Mouse (Mus musculus): ENCODE results near the gene Ccdc32. TPM values are rescaled to one million over a fixed set of nuclear protein-coding genes. Genes with fewer than 3 reads are reported as not detected.

The Ccdc32 gene
- polyA plus RNA-seq, 2 experiments from 2014 or later, result 24.2 to 30.7 TPM

GRCm38 (mm10) chr2:119014989-119015388, 14.2 kb downstream of the Ccdc32 start:
- ATAC-seq, result no peak

GRCm38 (mm10) chr2:119009376-119009775, 19.8 kb downstream of the Ccdc32 start:
- ATAC-seq, result no peak

GRCm38 (mm10) chr2:119006886-119007285, 22.3 kb downstream of the Ccdc32 start:
- no peak for ATAC-seq

GRCm38 (mm10) chr2:118999025-118999639, 30.1 kb downstream of the Ccdc32 start:
- no peak for ATAC-seq

GRCm38 (mm10) chr2:118998115-118998866, 30.9 kb downstream of the Ccdc32 start:
- ATAC-seq, result peak; percentile 61

- no peak for ATAC-seq
Measured at GRCm38 (mm10) chr2:118996798-118997105, 32.4 kb downstream of the Ccdc32 start.

- ATAC-seq, result no peak
Measured at GRCm38 (mm10) chr2:118995919-118996797, 33.0 kb downstream of the Ccdc32 start.

GRCm38 (mm10) chr2:118995490-118995889, 33.7 kb downstream of the Ccdc32 start:
- no peak for ATAC-seq

- ATAC-seq, result no peak
Measured at GRCm38 (mm10) chr2:118983812-118984211, 45.4 kb downstream of the Ccdc32 start.

- ATAC-seq, result no peak
Measured at GRCm38 (mm10) chr2:118980841-118981240, 48.4 kb downstream of the Ccdc32 start.

- ATAC-seq, result no peak
Measured at GRCm38 (mm10) chr2:118978064-118978463, 51.1 kb downstream of the Ccdc32 start.

- no peak for ATAC-seq
Measured at GRCm38 (mm10) chr2:118976941-118977340, 52.3 kb downstream of the Ccdc32 start.

- peak; percentile 89 for ATAC-seq
Measured at GRCm38 (mm10) chr2:118976282-118976929, 52.8 kb downstream of the Ccdc32 start.

GRCm38 (mm10) chr2:118975855-118976254, 53.3 kb downstream of the Ccdc32 start:
- peak; percentile 2 for ATAC-seq

- peak; percentile 67 for ATAC-seq
Measured at GRCm38 (mm10) chr2:118972687-118973376, 56.4 kb downstream of the Ccdc32 start.

GRCm38 (mm10) chr2:118972048-118972447, 57.1 kb downstream of the Ccdc32 start:
- no peak for ATAC-seq

GRCm38 (mm10) chr2:118969585-118970147, 59.5 kb downstream of the Ccdc32 start:
- no peak for ATAC-seq

Data from CD4-positive, CD25-positive, alpha-beta regulatory T cell, adult 4 months (primary cell).